Mouse (Mus musculus) midbrain, embryonic 13.5 days (tissue): ENCODE measurements around the gene Tnfrsf18. TPM values are rescaled to one million over a fixed set of nuclear protein-coding genes. Genes with fewer than 3 reads are reported as not detected.

ENCODE experiments used
- ATAC-seq: fragments of 200-750 bp; cut with Nextera tagmentation; 2 replicates; pipeline ENCODE4 v1.8.0; 2017; ENCODE audit warnings: mild to moderate bottlenecking, moderate TSS enrichment, moderate library complexity
- H3K27ac ChIP-seq: fragments of 300-500 bp; sonication (generic); 2 replicates; pipeline ENCODE4 v1.5.1; 2015; ENCODE audit warnings: inconsistent platforms, mild to moderate bottlenecking, moderate library complexity
- H3K27me3 ChIP-seq: fragments of 300-500 bp; sonication (generic); 2 replicates; pipeline ENCODE4 v1.6.1; 2015; ENCODE audit warnings: mild to moderate bottlenecking, inconsistent platforms
- H3K36me3 ChIP-seq: fragments of 300-500 bp; sonication (generic); 2 replicates; pipeline ENCODE4 v1.6.1; 2015; ENCODE audit warnings: mild to moderate bottlenecking, inconsistent platforms
- H3K4me1 ChIP-seq: fragments of 300-500 bp; sonication (generic); replicated peaks from 2 replicates; pipeline ENCODE4 v1.6.1; 2015; ENCODE audit warnings: inconsistent platforms
- H3K4me2 ChIP-seq: fragments of 300-500 bp; sonication (generic); replicated peaks from 2 replicates; pipeline ENCODE4 v1.6.1; 2015; ENCODE audit warnings: moderate library complexity, mild to moderate bottlenecking, inconsistent platforms
- H3K4me3 ChIP-seq: fragments of 300-500 bp; sonication (generic); replicated peaks from 2 replicates; pipeline ENCODE4 v1.5.1; 2015; ENCODE audit warnings: mild to moderate bottlenecking, inconsistent platforms
- H3K9ac ChIP-seq: fragments of 300-500 bp; sonication (generic); replicated peaks from 2 replicates; pipeline ENCODE4 v1.6.1; 2015; ENCODE audit warnings: mild to moderate bottlenecking, inconsistent platforms
- H3K9me3 ChIP-seq: fragments of 300-500 bp; sonication (generic); 2 replicates; pipeline ENCODE4 v1.6.1; 2016; ENCODE audit warnings: mild to moderate bottlenecking, inconsistent platforms
- whole genome bisulfite sequencing: fragments of 180-500 bp; shearing (Covaris S2); methylation state at CpG from one replicate; pipeline ENCODE4 v1.1.7; 2015; 5-methylcytosine and 5-hydroxymethylcytosine counted together
- polyA plus RNA-seq: library from polyadenylated mRNA; unstranded; fragments of >200 nt; fragmentation: Nextera tagmentation; extraction: Ambion mirVana; gene quantifications from 2 replicates; pipeline ENCODE4 v1.2.1, GENCODE M21; 2015

Gene Tnfrsf18
- polyA plus RNA-seq, result 2.0 and 2.3 TPM in 2 replicates

- no peak within 1 kb of the TSS for H3K4me2 ChIP-seq
- H3K4me1 ChIP-seq, result peaks cover 8% of the 10 kb centered on the region
- peaks cover 44% of the 10 kb centered on the region for H3K36me3 ChIP-seq
- no peaks in the 10 kb centered on the region for H3K27me3 ChIP-seq
- no peak within 1 kb of the TSS for H3K9ac ChIP-seq
- no peak within 1 kb of the TSS for H3K4me3 ChIP-seq
- no peaks in the 10 kb centered on the region for H3K9me3 ChIP-seq
- ATAC-seq, result no peak
- H3K27ac ChIP-seq, result no peak within 1 kb of the TSS
- 79% methylated on average over 4 of the region's 4 CpGs for WGBS
Observed at GRCm38 (mm10) chr4:156026013-156026412, at the start of gene Tnfrsf18. Tnfrsf18 (plus strand) TSS chr4:156026164.

GRCm38 (mm10) chr4:155981436-155982082 is 44.4 kb upstream of the Tnfrsf18 start:
- Histone ChIP-seq H3K4me1 (peaks cover 6% of the 10 kb centered on the region; the same call in 1 of the 2 replicates), H3K36me3 (no peaks in the 10 kb centered on the region), H3K9me3 (peaks cover 4% of the 10 kb centered on the region; the same call in 1 of the 2 replicates), H3K27me3 (no peaks in the 10 kb centered on the region), H3K27ac (no peak overlapping the region), H3K9ac (no peak overlapping the region), H3K4me2 (no peak overlapping the region), H3K4me3 (no peak overlapping the region)
- ATAC-seq, result no peak
- 83% methylated on average over 12 of the region's 12 CpGs for WGBS

- H3K36me3 ChIP-seq, result no peaks in the 10 kb centered on the region
- no peak overlapping the region for H3K4me2 ChIP-seq
- H3K4me1 ChIP-seq, result peaks cover 6% of the 10 kb centered on the region; the same call in 1 of the 2 replicates
- H3K4me3 ChIP-seq, result no peak overlapping the region
- no peaks in the 10 kb centered on the region for H3K27me3 ChIP-seq
- no peak for ATAC-seq
- H3K9ac ChIP-seq, result no peak overlapping the region
- H3K27ac ChIP-seq, result no peak overlapping the region
- H3K9me3 ChIP-seq, result no peaks in the 10 kb centered on the region
- WGBS, result 15% methylated on average over 2 of the region's 2 CpGs
Observed at GRCm38 (mm10) chr4:155983788-155984187, 42.2 kb upstream of the Tnfrsf18 start.

- peaks cover 37% of the 10 kb centered on the region for H3K4me1 ChIP-seq
- ATAC-seq, result peak; percentile 11
Observed at GRCm38 (mm10) chr4:155991211-155991907, 34.6 kb upstream of the Tnfrsf18 start.

DNA sequence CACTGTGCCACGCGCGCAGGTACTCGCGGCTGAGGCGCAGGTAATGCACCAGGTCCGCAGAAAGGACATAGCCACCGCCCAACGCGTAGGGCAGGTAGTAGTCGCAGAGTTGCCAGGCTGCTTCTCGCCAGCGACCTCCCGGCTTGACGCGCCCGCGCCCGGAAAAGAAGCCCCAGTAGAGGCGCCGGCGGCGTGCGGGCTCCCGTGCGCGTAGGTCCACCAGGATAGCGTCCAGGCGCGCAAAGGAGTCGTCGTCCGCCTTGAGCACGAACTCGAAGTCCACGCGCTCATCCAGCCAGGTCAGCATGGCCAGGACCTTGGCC is 34.1 kb upstream of the Tnfrsf18 start:
- peak overlapping the region; percentile 98 for H3K4me2 ChIP-seq
- H3K4me1 ChIP-seq, result peaks cover 37% of the 10 kb centered on the region
- no peaks in the 10 kb centered on the region for H3K9me3 ChIP-seq
- 32% methylated on average over 37 of the region's 37 CpGs for WGBS
- peak overlapping the region; percentile 89 for H3K4me3 ChIP-seq
- peak overlapping the region; percentile 94 for H3K27ac ChIP-seq
- peaks cover 16% of the 10 kb centered on the region for H3K36me3 ChIP-seq
- no peaks in the 10 kb centered on the region for H3K27me3 ChIP-seq
- no peak for ATAC-seq
- peak overlapping the region; percentile 80 for H3K9ac ChIP-seq

More at GRCm38 (mm10) chr4:155991211-155991907, 34.6 kb upstream of the Tnfrsf18 start:
- Histone ChIP-seq H3K4me3 (peak overlapping the region; percentile 89), H3K4me2 (peak overlapping the region; percentile 98), H3K36me3 (peaks cover 11% of the 10 kb centered on the region), H3K27me3 (no peaks in the 10 kb centered on the region), H3K9me3 (no peaks in the 10 kb centered on the region), H3K27ac (peak overlapping the region; percentile 94), H3K9ac (peak overlapping the region; percentile 80)
- WGBS, result 91% methylated on average over 22 of the region's 22 CpGs

DNA sequence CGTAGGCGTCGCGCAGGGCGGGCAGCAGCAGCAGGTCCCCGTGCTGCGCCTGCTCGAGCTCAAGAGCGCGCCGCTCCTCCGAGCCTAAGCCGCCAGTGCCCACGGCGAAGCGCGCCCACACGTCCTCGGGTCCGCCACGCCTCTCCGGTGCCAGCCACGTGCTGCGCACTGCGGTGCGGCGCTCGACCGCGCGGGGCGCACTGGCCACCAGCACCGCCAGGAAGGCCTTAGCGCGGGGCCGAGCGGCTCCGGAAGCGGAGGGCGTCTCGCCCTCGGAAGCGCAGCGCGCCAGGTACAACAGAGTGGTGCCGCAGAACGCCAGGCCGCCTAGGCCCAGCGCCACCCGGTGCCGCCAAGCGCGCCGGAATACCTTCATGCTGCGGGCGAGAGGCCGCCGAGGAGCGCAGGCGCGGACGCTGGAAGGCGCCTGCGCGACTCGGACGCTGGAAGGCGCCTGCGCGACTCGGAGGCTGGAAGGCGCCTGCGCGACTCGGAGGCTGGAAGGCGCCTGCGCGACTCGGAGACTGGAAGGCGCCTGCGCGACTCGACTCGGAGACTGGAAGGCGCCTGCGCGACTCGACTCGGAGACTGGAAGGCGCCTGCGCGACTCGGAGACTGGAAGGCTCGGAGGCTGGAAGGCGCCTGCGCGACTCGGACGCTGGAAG is 33.6 kb upstream of the Tnfrsf18 start, which contains the start of the genes B3galt6 and Sdf4:
TSS of gene B3galt6 (minus strand) at position 409 of the 665 bp plus-strand sequence.
TSS of gene Sdf4 (plus strand) at position 632 of the 665 bp plus-strand sequence.
- Histone ChIP-seq H3K27ac (peak within 1 kb of the TSS; percentile 94), H3K4me2 (peak within 1 kb of the TSS; percentile 98), H3K9me3 (no peaks in the 10 kb centered on the region), H3K36me3 (peaks cover 21% of the 10 kb centered on the region), H3K27me3 (no peaks in the 10 kb centered on the region), H3K9ac (peak within 1 kb of the TSS; percentile 85), H3K4me3 (peak within 1 kb of the TSS; percentile 89), H3K4me1 (peaks cover 37% of the 10 kb centered on the region)
- WGBS, result under 1% methylated on average over 98 of the region's 99 CpGs
- ATAC-seq, result peak; percentile 89

DNA sequence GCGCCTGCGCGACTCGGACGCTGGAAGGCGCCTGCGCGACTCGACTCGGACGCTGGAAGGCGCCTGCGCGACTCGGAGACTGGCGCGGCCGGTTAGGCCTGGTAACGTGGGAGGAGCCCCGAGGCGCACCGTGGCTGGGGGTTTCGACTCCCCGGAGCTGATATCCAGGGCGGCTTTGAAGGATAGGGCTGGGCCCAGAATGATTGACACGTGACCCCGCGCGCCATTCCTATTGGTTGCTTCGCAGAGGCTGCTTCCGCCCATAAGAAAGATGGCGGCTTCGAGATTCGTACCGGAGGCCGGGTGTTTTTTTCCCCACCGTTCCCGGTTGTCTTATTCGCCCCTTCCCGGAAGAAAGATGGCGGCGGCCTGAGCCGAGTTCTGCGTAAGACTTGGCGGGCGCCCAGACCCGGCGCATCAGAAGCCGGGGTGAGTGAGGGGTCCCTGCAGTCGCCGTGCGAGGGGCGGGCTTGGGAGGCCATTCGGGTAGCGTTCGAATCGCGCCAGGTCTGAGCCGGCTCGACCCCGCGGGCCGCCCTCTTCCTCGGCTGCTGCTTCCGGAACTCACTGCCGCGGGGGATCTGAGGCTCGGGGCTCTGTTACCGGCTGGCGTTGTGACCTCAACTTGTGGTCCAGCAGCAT is 32.9 kb upstream of the Tnfrsf18 start:
- H3K36me3 ChIP-seq, result peaks cover 27% of the 10 kb centered on the region
- H3K4me3 ChIP-seq, result peak overlapping the region; percentile 89
- peak overlapping the region; percentile 94 for H3K27ac ChIP-seq
- H3K4me1 ChIP-seq, result peaks cover 37% of the 10 kb centered on the region
- H3K4me2 ChIP-seq, result peak overlapping the region; percentile 83
- WGBS, result under 1% methylated on average over 70 of the region's 70 CpGs
- H3K27me3 ChIP-seq, result no peaks in the 10 kb centered on the region
- peak overlapping the region; percentile 85 for H3K9ac ChIP-seq
- ATAC-seq, result peak; percentile 86
- H3K9me3 ChIP-seq, result no peaks in the 10 kb centered on the region

- Histone ChIP-seq H3K27ac (peak overlapping the region; percentile 94), H3K27me3 (no peaks in the 10 kb centered on the region), H3K9me3 (no peaks in the 10 kb centered on the region), H3K4me3 (peak overlapping the region; percentile 89), H3K4me1 (peaks cover 37% of the 10 kb centered on the region), H3K4me2 (peak overlapping the region; percentile 83), H3K36me3 (peaks cover 33% of the 10 kb centered on the region), H3K9ac (peak overlapping the region; percentile 85)
- 6% methylated on average over 15 of the region's 15 CpGs for whole genome bisulfite sequencing
- ATAC-seq, result no peak
Observed at GRCm38 (mm10) chr4:155993606-155994005, 32.4 kb upstream of the Tnfrsf18 start.

DNA sequence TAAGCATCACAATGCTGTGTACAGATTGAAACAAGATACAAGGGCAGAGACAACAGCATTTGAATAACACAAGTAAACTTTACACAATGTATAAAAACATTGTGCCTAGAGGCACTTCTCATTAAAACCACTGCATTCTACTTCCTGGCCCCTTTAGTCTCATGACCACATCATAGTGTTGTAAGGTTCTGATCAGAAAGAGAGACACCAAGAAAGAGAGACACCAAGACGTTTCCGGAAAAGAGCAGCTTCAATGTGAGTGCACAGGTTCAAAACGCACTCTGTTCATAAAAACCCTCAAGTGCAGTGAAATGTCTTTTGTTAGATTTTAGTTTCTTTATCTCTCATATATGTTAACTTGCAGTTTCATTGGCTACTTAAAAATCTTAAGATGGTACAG is 21.9 kb upstream of the Tnfrsf18 start:
- Histone ChIP-seq H3K27ac (no peak overlapping the region), H3K9me3 (no peaks in the 10 kb centered on the region), H3K4me1 (no peaks in the 10 kb centered on the region), H3K9ac (no peak overlapping the region), H3K4me3 (no peak overlapping the region), H3K36me3 (peaks cover 92% of the 10 kb centered on the region), H3K4me2 (no peak overlapping the region), H3K27me3 (no peaks in the 10 kb centered on the region)
- 95% methylated on average over 3 of the region's 3 CpGs for WGBS
- no peak for ATAC-seq

GRCm38 (mm10) chr4:156008369-156008768 is 17.6 kb upstream of the Tnfrsf18 start:
- Histone ChIP-seq H3K36me3 (peaks cover 88% of the 10 kb centered on the region), H3K4me1 (no peaks in the 10 kb centered on the region), H3K4me2 (no peak overlapping the region), H3K9me3 (no peaks in the 10 kb centered on the region), H3K27ac (no peak overlapping the region), H3K27me3 (no peaks in the 10 kb centered on the region), H3K4me3 (no peak overlapping the region), H3K9ac (no peak overlapping the region)
- no peak for ATAC-seq
- WGBS, result 94% methylated on average over 4 of the region's 4 CpGs

GRCm38 (mm10) chr4:156013637-156014036 is 12.3 kb upstream of the Tnfrsf18 start, which contains the start of gene Tnfrsf4:
Tnfrsf4 (plus strand) TSS chr4:156013843.
- H3K4me3 ChIP-seq, result no peak within 1 kb of the TSS
- H3K9ac ChIP-seq, result no peak within 1 kb of the TSS
- no peaks in the 10 kb centered on the region for H3K4me1 ChIP-seq
- no peak within 1 kb of the TSS for H3K4me2 ChIP-seq
- 87% methylated on average over 8 of the region's 8 CpGs for WGBS
- H3K27ac ChIP-seq, result no peak within 1 kb of the TSS
- no peaks in the 10 kb centered on the region for H3K9me3 ChIP-seq
- ATAC-seq, result no peak
- peaks cover 65% of the 10 kb centered on the region for H3K36me3 ChIP-seq
- H3K27me3 ChIP-seq, result no peaks in the 10 kb centered on the region
